Mouse (Mus musculus): ENCODE measurements around the gene Plcd1. TPM values are rescaled to one million over a fixed set of nuclear protein-coding genes. Genes with fewer than 3 reads are reported as not detected.

Plcd1 gene
- total RNA-seq, 1 experiment from 2014 or later = 11.8 TPM

- no peak for DNase-seq
These were observed 1.6 kb downstream of the Plcd1 start for GRCm38 (mm10) chr9:119091581-119092310.

GRCm38 (mm10) chr9:119090462-119090861, 2.8 kb downstream of the Plcd1 start:
- DNase-seq = no peak

- peak; percentile 71 for DNase-seq
These were observed 3.9 kb downstream of the Plcd1 start for GRCm38 (mm10) chr9:119089437-119089836.

GRCm38 (mm10) chr9:119088148-119088801, 5.0 kb downstream of the Plcd1 start:
- DNase-seq = peak; percentile 97

- DNase-seq = no peak
These were observed 6.0 kb downstream of the Plcd1 start for GRCm38 (mm10) chr9:119087309-119087708.

- no peak for DNase-seq
These were observed 6.9 kb downstream of the Plcd1 start for GRCm38 (mm10) chr9:119086451-119086850.

- DNase-seq = no peak
These were observed 9.3 kb downstream of the Plcd1 start for GRCm38 (mm10) chr9:119083966-119084365.

- no peak for DNase-seq
These were observed 10.5 kb downstream of the Plcd1 start for GRCm38 (mm10) chr9:119082656-119083430.

- DNase-seq = no peak
These were observed 11.3 kb downstream of the Plcd1 start for GRCm38 (mm10) chr9:119082039-119082438.

GRCm38 (mm10) chr9:119080040-119080675, 13.1 kb downstream of the Plcd1 start:
- DNase-seq = no peak

- no peak for DNase-seq
These were observed 17.6 kb downstream of the Plcd1 start for GRCm38 (mm10) chr9:119075685-119076084.

- peak; percentile 70 for DNase-seq
These were observed 20.0 kb downstream of the Plcd1 start for GRCm38 (mm10) chr9:119073184-119073895.

- DNase-seq = peak; percentile 59
These were observed 21.5 kb downstream of the Plcd1 start for GRCm38 (mm10) chr9:119071786-119072185.

GRCm38 (mm10) chr9:119070173-119070825, 23.0 kb downstream of the Plcd1 start:
- DNase-seq = no peak

- no peak for DNase-seq
These were observed 25.0 kb downstream of the Plcd1 start for GRCm38 (mm10) chr9:119068266-119068665.

- DNase-seq = peak; percentile 87
These were observed 25.7 kb downstream of the Plcd1 start for GRCm38 (mm10) chr9:119067601-119068000.

GRCm38 (mm10) chr9:119064296-119064695, 29.0 kb downstream of the Plcd1 start:
- peak; percentile 5 for DNase-seq

GRCm38 (mm10) chr9:119063036-119063644, 30.2 kb downstream of the Plcd1 start:
- DNase-seq = peak; percentile 40

GRCm38 (mm10) chr9:119060701-119061100, 32.6 kb downstream of the Plcd1 start:
- DNase-seq = no peak

- DNase-seq = no peak
These were observed 35.1 kb downstream of the Plcd1 start for GRCm38 (mm10) chr9:119058245-119058644.

- no peak for DNase-seq
These were observed 38.0 kb downstream of the Plcd1 start for GRCm38 (mm10) chr9:119055336-119055735.
